Mouse (Mus musculus) brain, adult 2 months (tissue): Measurements from ENCODE around the gene Arid3c.
A peak's percentile ranks its signal among the peaks of the same experiment; 100 is the strongest.

Experiments
- DNase-seq: peaks from one replicate; pipeline ENCODE4 v3.0.0; 2011; ENCODE audit warnings: low read depth, low spot score

The Arid3c gene

DNA sequence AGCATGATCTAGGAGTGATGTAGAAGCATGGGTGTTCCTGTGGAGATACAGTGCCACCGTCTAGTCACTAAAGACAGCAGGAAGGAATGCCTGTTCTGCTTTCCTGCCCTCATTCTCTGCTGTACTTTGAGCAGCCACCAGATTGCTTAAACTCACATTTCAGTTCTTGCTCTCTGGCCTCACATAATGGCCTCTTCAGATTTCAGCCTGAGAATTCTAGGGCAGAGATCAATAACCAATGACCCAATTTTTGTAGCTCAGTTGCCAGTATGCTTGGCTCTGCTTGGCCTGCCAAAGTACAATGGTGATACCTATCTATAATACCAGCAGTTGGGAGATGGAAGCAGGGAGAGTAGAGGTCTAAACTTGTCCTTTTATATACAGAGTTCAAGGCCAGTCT lies 14.1 kb upstream of the Arid3c start:
- no peak for DNase-seq

DNA sequence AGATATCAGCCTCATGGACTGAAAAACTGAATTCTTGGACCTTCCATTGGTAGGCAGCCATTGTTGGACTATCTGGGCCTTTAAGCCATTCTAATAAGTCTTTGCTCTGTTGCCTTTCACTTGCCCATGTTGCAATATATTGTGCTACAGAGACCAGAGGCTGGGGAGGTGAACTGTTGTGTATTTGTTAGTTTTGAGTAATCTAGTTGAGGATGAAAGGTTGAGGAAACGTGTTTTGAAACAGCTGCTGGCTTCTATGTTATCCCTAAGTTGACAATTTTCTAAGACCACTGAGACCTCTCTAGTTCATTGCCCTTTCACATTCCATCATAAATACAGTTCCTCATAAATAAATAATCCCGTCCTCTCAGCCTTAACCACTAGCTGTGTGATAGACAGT lies 13.2 kb upstream of the Arid3c start:
- no peak for DNase-seq

- DNase-seq: peak; percentile 99
Observed at GRCm38 (mm10) chr4:41741158-41741560, 10.2 kb upstream of the Arid3c start.

- peak; percentile 81 for DNase-seq
Observed at GRCm38 (mm10) chr4:41740380-41741157, 9.6 kb upstream of the Arid3c start.

DNA sequence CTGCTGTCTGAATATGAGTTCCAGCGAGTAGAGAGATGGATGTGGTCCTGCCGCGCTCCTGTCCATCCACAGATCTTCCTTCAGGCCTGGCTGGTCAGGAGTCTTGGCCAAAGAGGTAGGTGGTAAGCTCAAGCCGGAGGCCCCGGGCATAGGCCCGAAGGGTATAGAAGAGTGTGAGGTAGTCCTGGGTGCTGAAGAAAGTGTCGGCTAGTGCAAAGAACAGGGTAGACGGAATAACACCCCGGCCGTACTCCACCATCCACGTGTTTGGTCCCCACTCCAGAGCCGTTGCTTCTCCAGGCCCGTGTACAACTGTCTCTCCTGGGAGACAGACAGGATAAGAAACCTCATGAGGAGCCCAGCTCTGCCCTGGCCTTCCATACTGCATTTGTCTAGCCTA lies 8.3 kb upstream of the Arid3c start:
- no peak for DNase-seq

- DNase-seq: no peak
Observed at GRCm38 (mm10) chr4:41738256-41738603, 7.3 kb upstream of the Arid3c start.

GRCm38 (mm10) chr4:41737602-41738255 lies 6.8 kb upstream of the Arid3c start:
- peak; percentile 90 for DNase-seq

GRCm38 (mm10) chr4:41726826-41727621 lies 3.9 kb downstream of the Arid3c start:
- DNase-seq: no peak

DNA sequence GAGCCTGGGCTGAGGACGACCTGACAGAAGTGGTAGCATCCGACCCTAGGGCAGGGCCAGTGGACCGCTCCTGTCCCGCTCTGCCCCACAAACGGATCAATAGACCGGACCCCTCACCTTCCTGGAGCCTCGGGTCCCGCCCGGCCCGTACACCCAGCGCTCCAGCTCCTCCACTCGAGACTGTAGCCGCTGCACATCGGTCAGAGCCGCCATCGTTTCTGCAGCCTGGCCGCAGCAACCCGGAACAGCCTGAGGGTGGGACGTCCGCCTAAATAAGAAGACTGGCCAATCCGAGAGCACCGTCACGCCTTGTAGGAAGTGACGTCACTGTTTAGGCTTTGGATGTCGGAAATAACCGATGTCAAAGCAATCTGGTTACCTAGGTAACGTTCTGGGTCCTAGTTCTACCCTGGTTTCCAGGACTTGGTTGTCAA lies 8.0 kb downstream of the Arid3c start, which contains the start of gene Dctn3:
TSS of gene Dctn3 (minus strand) at position 253 of the 434 bp plus-strand sequence.
- peak; percentile 99 for DNase-seq

GRCm38 (mm10) chr4:41716834-41717233 lies 14.1 kb downstream of the Arid3c start:
- DNase-seq: no peak

DNA sequence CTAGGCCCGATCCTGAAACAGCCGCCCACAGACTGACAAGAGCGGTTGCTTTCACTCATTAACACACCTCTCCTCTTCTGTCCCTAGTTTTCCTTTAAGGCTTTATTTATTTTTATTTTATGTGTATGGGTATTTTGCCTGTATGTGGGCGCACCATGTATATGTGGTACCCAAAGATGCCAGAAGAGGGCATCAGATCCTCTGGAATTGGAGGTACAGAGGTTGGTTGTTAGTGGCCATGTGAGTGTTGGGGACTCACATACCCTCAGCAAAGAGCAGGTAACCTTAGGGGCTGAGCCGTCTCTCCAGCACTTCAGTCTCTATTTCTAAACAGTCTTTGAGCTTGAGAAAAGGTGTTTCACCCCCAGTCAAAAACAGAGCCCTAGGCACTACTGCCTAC lies 15.3 kb downstream of the Arid3c start:
- peak; percentile 75 for DNase-seq

GRCm38 (mm10) chr4:41715082-41715481 lies 15.9 kb downstream of the Arid3c start:
- no peak for DNase-seq

DNA sequence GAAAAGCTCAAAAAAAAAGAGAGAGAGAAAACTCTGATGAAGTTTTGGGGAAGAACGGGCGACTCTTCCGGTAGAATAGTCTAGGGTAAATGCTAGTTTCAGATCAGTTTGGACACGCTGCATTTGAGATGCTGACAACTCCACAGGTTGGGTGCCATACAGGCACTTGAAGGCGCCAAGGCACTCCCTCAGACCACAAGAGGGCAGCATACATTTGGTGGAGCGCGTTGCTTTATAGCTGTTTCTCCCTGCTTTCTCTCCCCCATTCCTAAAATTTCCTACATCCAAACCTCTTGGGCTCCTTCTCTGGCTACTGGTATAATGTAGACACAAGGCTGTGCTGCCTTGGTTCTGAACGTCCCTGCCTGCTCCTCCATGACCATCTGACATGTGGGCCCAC lies 16.7 kb downstream of the Arid3c start:
- peak; percentile 93 for DNase-seq

DNA sequence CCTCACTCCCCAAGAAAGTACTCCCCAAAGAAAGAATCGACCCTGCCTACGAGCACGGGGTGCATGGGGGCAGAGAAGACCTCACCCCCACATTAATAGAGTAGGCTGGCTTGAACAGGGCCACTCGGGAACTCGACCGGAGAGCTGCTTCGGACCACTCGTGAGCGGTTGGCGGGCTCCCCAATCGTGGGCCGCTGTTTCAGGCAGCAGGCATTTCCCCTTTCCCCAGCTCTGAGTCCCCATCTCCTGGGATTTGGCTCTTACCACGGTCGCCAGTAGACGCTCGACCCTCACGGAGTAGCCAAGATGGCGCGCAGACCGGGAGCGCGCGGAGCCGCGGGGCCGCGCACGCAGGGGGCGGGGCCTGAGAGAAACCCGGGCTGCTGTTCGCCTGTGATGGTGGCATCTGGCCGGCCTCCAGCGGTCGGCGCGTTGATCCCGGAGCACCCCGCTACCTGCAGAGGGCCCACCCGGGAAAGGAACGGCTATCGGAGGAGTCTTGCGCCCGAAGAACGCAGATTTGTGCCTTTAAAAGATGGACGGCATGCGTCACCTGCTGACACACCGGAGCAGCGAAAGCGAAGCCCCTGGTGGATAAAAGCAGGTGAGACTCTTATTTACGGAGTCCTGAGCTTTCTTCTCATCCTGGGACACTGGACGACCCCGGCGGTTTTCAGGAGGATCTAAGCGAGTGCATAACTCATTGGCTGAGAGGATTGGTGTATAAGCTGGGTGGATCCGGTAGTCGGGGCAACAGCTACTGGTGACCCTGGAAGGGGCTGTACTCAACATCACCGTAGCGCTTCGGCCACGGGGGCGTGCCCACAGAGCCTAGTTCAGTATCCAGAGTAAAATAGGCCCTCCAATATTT lies 17.5 kb downstream of the Arid3c start, which contains the start of gene Rpp25l:
TSS of gene Rpp25l (minus strand) at position 338 of the 871 bp plus-strand sequence.
- peak; percentile 85 for DNase-seq

GRCm38 (mm10) chr4:41712421-41713196 lies 18.3 kb downstream of the Arid3c start:
- DNase-seq: no peak

DNA sequence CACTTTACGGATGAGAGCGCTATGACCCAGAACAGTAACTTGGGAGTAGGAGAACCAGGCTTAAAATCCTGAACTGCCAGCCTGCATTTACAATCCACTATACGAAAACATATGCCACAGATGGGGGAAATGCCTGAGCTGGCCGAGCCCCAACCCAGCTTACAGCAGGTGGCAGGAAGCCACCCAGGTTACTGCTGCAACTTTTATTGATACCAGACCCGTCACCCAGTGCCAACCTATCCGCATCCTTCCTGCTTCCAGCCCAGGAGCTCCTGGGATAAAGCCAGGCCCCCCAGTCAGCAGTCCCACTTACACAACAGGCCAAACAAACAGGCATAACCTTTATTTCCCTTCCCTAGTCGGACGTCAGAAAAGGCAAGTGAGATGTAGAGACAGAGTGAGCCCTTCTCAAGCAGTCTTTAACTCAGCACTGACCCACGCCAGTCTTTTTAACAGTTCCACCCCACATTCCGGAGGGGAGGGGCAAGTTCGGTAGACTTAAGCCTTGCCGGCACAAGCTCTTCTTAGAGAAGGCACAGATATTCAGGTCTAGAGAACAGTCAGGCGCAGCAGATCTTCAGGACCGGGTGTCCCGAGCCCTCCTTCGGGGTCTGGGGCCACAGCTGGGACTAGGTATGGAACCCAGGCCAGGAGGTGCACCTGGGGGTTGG lies 19.1 kb downstream of the Arid3c start:
- DNase-seq: peak; percentile 69

DNA sequence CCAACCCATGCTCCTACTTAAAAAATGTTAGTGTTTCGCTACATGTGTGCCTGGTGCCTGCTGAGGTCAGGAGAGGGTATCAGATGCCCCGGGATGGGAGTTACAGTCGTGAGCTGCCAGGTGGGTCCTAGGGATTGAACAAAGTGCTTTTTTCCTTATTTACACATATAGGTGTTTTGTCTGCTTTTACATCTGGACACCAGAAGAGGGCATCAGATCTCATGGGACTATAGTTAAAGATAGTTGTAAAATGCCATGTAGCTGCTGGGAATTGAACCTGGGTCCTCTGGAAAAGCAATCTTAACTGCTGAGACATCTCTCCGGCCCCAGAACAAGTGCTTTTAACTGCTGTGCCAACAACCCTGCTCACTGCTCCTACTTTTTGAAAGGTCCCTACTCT lies 20.7 kb downstream of the Arid3c start:
- no peak for DNase-seq

DNA sequence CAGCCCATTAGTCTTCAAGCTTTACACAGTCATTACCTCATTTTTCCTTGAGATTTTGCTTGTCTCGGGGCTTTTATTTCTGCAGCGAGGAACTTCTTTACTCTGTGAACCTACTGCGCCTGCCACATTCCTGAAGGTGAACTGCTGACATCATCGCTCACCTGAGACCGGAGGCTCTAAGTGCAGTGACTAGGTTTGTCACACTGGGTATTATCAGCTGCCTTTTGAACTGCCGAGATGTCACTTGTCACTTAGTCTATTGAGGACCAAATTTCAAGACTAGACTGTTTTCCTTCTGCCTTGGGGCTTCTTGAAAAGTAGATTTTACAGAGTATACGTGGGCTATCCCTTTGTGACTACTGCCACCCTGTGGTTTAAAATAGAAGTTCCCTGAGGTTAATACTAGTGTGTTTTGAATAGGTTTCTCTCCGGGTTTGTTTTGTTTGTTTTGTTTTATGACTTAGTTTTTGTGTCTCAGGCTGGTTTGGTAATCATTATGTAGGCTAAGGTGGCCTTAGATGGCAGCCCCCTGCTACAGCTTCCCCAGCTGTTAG lies 22.7 kb downstream of the Arid3c start:
- peak; percentile 73 for DNase-seq

- peak; percentile 94 for DNase-seq
Observed at GRCm38 (mm10) chr4:41707011-41707535, 23.9 kb downstream of the Arid3c start.
